Mouse (Mus musculus): ENCODE results near the gene Trp53rka. TPM values are rescaled to one million over a fixed set of nuclear protein-coding genes. Genes with fewer than 3 reads are reported as not detected.

Gene Trp53rka
- total and polyA plus RNA-seq, 2 experiments from 2014 or later, result 35.0 to 39.7 TPM

DNA sequence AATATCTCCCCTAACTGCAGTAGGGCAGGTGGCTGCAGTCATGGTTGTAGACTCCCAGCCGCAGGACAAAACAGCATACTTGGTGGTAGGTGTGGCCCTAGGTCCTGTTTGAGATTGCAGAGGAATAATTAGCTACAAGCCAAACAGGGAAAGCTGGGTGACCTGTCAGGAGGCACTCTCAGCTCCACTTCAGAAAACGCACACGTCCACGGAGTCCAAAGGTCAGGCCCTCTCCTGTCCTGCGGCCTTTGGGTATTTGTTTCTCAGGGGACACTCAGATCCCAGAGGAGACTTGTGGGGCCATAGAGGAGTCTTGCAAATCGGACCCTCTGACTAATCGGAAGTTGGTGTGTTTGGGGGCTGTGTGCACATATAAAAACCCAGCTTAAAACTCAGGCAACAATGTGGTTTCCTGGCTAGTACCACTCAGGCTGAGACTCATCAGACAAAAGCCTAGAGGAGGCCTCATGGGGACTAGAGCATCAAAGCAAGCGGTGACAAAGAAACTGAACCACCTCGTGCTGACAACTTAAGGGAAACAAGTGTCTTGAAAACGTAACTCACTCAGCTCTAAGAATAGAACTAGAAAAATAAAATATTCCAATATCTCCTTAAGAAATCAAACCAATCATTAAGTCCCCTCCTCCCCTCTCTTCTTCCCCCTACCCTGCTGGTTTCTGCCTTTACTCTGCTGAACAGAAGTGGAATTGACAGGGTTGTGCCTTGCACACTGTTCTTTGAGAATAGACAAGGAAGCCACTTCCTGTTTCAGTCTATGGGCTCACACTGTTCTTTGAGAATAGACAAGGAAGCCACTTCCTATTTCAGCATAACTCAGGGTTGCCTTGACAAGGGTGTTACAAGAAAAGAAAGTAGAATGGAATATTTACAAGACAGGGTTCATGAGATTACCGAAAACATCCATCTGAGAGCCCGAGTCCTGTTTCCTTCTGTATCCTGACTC, 40.1 kb downstream of the Trp53rka start:
- H3K9me3 ChIP-seq (ENCODE audit: low read length), result no peaks in the 10 kb centered on the region
- H3K9ac ChIP-seq (replicated peaks; ENCODE audit: low read length), result no peak overlapping the region
- no peaks in the 10 kb centered on the region for H3K27me3 ChIP-seq (ENCODE audit: insufficient read depth, low read length)
- H3K4me3 ChIP-seq (ENCODE audit: low read length), result no peak overlapping the region
- no peak overlapping the region for H3K4me2 ChIP-seq (ENCODE audit: low read depth, low read length)
- no peaks in the 10 kb centered on the region for H3K4me1 ChIP-seq (ENCODE audit: insufficient read depth, low read length)
- no peak for TF ChIP-seq CTCF (IDR thresholded peaks at IDR 0.05; ENCODE audit: low read depth)
- no peaks in the 10 kb centered on the region for H3K36me3 ChIP-seq (ENCODE audit: insufficient read depth, low read length)
- no peak for DNase-seq (ENCODE audit: low spot score)
- 76% methylated on average over 12 of the region's 12 CpGs for WGBS
- no peak for ATAC-seq
- no peak overlapping the region for H3K27ac ChIP-seq

DNA sequence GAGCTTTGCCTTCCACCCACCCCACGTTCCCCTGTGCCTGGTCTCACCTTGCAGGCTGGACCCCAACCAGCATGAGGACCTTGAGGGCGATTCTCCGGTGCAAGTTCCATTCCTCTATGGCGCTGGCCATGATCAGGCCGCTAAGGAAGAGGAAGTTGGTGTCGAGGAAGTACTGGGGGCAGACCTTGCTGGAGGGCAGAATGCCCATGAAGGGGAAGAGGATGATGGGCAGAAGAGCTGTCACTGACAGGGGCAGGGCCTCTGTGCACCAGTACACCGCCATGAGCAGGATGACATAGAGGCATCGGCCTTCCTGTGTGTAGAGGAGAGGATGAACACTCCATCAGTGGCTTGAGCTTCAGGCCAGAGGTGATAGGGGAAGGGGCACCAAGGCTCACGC, 44.6 kb downstream of the Trp53rka start:
- Histone ChIP-seq H3K9me3 (ENCODE audit: low read length) (no peaks in the 10 kb centered on the region), H3K36me3 (ENCODE audit: insufficient read depth, low read length) (no peaks in the 10 kb centered on the region), H3K4me2 (ENCODE audit: low read depth, low read length) (no peak overlapping the region), H3K27ac (no peak overlapping the region), H3K27me3 (ENCODE audit: insufficient read depth, low read length) (no peaks in the 10 kb centered on the region), H3K4me3 (ENCODE audit: low read length) (no peak overlapping the region), H3K9ac (replicated peaks; ENCODE audit: low read length) (no peak overlapping the region), H3K4me1 (ENCODE audit: insufficient read depth, low read length) (no peaks in the 10 kb centered on the region)
- WGBS, result 85% methylated on average over 9 of the region's 9 CpGs
- DNase-seq (ENCODE audit: low spot score) (no peak), ATAC-seq (no peak)
- TF ChIP-seq CTCF (IDR thresholded peaks at IDR 0.05; ENCODE audit: low read depth), result no peak

DNA sequence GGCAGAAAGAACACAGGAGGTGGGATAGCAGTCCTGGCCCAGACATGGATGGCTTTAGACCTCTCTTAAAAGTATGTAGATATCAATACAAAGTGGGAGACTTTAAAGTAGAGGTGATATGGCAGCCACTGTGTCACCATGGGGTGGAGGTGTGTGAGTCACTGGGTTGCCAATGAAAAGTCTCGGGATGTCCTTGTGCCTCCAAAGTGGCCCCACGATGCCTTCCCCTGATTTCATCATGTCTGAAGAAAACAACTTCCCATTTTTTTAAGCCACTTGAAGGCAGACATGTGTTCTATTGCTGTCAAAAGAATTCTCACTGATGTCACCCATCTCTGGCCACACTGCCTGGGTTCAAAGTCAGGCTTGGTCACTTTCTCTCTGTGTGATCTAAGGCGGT, 48.3 kb downstream of the Trp53rka start:
- 91% methylated on average over 3 of the region's 3 CpGs for WGBS
- Histone ChIP-seq H3K9ac (replicated peaks; ENCODE audit: low read length) (no peak overlapping the region), H3K27me3 (ENCODE audit: insufficient read depth, low read length) (no peaks in the 10 kb centered on the region), H3K4me2 (ENCODE audit: low read depth, low read length) (no peak overlapping the region), H3K4me3 (ENCODE audit: low read length) (no peak overlapping the region), H3K4me1 (ENCODE audit: insufficient read depth, low read length) (no peaks in the 10 kb centered on the region), H3K27ac (no peak overlapping the region), H3K9me3 (ENCODE audit: low read length) (no peaks in the 10 kb centered on the region), H3K36me3 (ENCODE audit: insufficient read depth, low read length) (no peaks in the 10 kb centered on the region)
- TF ChIP-seq CTCF (IDR thresholded peaks at IDR 0.05; ENCODE audit: low read depth), result no peak
- DNase-seq (ENCODE audit: low spot score), result no peak
- no peak for ATAC-seq

DNA sequence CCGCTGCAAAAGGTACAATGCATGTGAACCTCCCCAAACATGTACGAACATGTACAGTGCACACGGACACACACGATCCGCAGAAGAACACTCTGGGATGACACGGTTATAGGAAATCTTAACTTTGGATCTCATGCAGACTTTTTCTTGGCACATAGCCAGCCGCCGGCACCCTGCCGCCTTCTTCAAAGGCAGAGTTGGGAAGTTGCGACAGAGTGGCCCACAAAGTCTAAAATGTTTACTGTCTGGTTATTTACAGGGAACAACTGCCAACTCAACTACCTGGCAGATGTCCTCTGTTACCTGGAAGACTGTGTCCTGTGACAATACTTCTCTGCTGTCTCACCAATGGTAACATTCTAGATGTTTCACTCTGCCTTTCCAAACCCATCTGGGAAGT, 50.1 kb downstream of the Trp53rka start:
- WGBS, result 53% methylated on average over 10 of the region's 10 CpGs
- TF ChIP-seq CTCF (IDR thresholded peaks at IDR 0.05; ENCODE audit: low read depth), result no peak
- Histone ChIP-seq H3K36me3 (ENCODE audit: insufficient read depth, low read length) (no peaks in the 10 kb centered on the region), H3K27ac (no peak overlapping the region), H3K4me1 (ENCODE audit: insufficient read depth, low read length) (no peaks in the 10 kb centered on the region), H3K9ac (replicated peaks; ENCODE audit: low read length) (no peak overlapping the region), H3K4me2 (ENCODE audit: low read depth, low read length) (no peak overlapping the region), H3K4me3 (ENCODE audit: low read length) (no peak overlapping the region), H3K27me3 (ENCODE audit: insufficient read depth, low read length) (no peaks in the 10 kb centered on the region), H3K9me3 (ENCODE audit: low read length) (no peaks in the 10 kb centered on the region)
- ATAC-seq (no peak), DNase-seq (ENCODE audit: low spot score) (peak; percentile 37)

DNA sequence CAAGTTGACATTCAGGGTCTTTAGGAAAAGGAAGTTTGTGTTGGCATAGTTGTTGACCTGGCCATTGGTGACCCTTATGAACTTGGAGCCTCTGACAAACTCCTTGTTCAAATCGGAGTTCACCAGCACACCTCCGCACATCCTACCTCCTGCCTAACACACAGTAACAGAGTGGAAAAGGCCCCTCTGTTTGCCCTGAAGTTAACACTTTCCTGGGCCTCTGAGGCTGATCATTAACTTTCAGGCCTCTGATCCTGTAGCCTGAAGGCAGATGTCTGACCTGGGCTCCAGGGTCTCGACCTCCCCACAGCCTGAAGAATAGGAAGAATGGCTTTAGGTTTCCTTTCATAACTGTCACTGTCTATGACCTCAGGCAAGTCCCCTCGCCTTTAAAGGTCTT, 51.5 kb downstream of the Trp53rka start:
- no peak overlapping the region for H3K27ac ChIP-seq
- H3K9me3 ChIP-seq (ENCODE audit: low read length), result no peaks in the 10 kb centered on the region
- no peak overlapping the region for H3K9ac ChIP-seq (replicated peaks; ENCODE audit: low read length)
- TF ChIP-seq CTCF (IDR thresholded peaks at IDR 0.05; ENCODE audit: low read depth), result no peak
- no peaks in the 10 kb centered on the region for H3K4me1 ChIP-seq (ENCODE audit: insufficient read depth, low read length)
- ATAC-seq, result no peak
- H3K27me3 ChIP-seq (ENCODE audit: insufficient read depth, low read length), result no peaks in the 10 kb centered on the region
- H3K36me3 ChIP-seq (ENCODE audit: insufficient read depth, low read length), result no peaks in the 10 kb centered on the region
- H3K4me3 ChIP-seq (ENCODE audit: low read length), result no peak overlapping the region
- 64% methylated on average over 4 of the region's 4 CpGs for WGBS
- DNase-seq (ENCODE audit: low spot score), result no peak
- no peak overlapping the region for H3K4me2 ChIP-seq (ENCODE audit: low read depth, low read length)

Other genes starting within 250 kb of the Trp53rka start
- gene Slc35c2, start 205.5 kb downstream of the Trp53rka start, total RNA-seq (2014; rRNA removed), result 97.1 and 120 TPM in 2 replicates
- gene Slc35c2, start 205.5 kb downstream of the Trp53rka start, polyA plus RNA-seq (2015; fragmentation: Nextera tagmentation; extraction: Ambion mirVana), result 65.7 and 68.1 TPM in 2 replicates
- gene Elmo2, start 166.8 kb downstream of the Trp53rka start, total RNA-seq (2014; rRNA removed), result 99.4 and 105 TPM in 2 replicates
- gene Elmo2, start 166.8 kb downstream of the Trp53rka start, polyA plus RNA-seq (2015; fragmentation: Nextera tagmentation; extraction: Ambion mirVana), result 68.9 and 71.8 TPM in 2 replicates
- 0.47 and 3.8 TPM in 2 replicates for gene Zfp663, start 124.6 kb downstream of the Trp53rka start, total RNA-seq (2014; rRNA removed)
- 2.2 and 2.3 TPM in 2 replicates for gene Zfp663, start 124.6 kb downstream of the Trp53rka start, polyA plus RNA-seq (2015; fragmentation: Nextera tagmentation; extraction: Ambion mirVana)
- 14.8 and 16.4 TPM in 2 replicates for gene Zfp334, start 105.1 kb downstream of the Trp53rka start, total RNA-seq (2014; rRNA removed)
- gene Zfp334, start 105.1 kb downstream of the Trp53rka start, polyA plus RNA-seq (2015; fragmentation: Nextera tagmentation; extraction: Ambion mirVana), result 3.7 and 3.9 TPM in 2 replicates
- gene Ocstamp, start 92.9 kb downstream of the Trp53rka start, total RNA-seq (2014; rRNA removed), result 0.05 TPM in 1 of 2 replicates, not detected in the other
- gene Ocstamp, start 92.9 kb downstream of the Trp53rka start, polyA plus RNA-seq (2015; fragmentation: Nextera tagmentation; extraction: Ambion mirVana), result 0.05 TPM in 1 of 2 replicates, not detected in the other
- gene Slc13a3, start 20.1 kb downstream of the Trp53rka start, total RNA-seq (2014; rRNA removed), result 25.2 and 29.3 TPM in 2 replicates
- 15.5 and 17.8 TPM in 2 replicates for gene Slc13a3, start 20.1 kb downstream of the Trp53rka start, polyA plus RNA-seq (2015; fragmentation: Nextera tagmentation; extraction: Ambion mirVana)
- 4.5 and 4.9 TPM in 2 replicates for gene Slc2a10, start 10.5 kb upstream of the Trp53rka start, total RNA-seq (2014; rRNA removed)
- 2.8 and 3.1 TPM in 2 replicates for gene Slc2a10, start 10.5 kb upstream of the Trp53rka start, polyA plus RNA-seq (2015; fragmentation: Nextera tagmentation; extraction: Ambion mirVana)
- gene Eya2, start 101.7 kb upstream of the Trp53rka start, total RNA-seq (2014; rRNA removed), result 12.1 and 20.1 TPM in 2 replicates
- gene Eya2, start 101.7 kb upstream of the Trp53rka start, polyA plus RNA-seq (2015; fragmentation: Nextera tagmentation; extraction: Ambion mirVana), result 9.9 and 10.0 TPM in 2 replicates

Data from hindbrain, postnatal 0 days (tissue).